Mouse (Mus musculus) right cerebral cortex, postnatal 36 days (tissue): ENCODE results near the gene Gm9573.

ENCODE experiments used
- DNase-seq, 2 experiments: peaks; one replicate each; pipeline ENCODE4 v3.0.0; 2022; ENCODE audit warnings: low spot score in 2 of 2, mixed read lengths in 1 of 2

Gene Gm9573

GRCm38 (mm10) chr17:35594456-35594855 is 32.0 kb downstream of the Gm9573 start:
- no peak for DNase-seq

DNA sequence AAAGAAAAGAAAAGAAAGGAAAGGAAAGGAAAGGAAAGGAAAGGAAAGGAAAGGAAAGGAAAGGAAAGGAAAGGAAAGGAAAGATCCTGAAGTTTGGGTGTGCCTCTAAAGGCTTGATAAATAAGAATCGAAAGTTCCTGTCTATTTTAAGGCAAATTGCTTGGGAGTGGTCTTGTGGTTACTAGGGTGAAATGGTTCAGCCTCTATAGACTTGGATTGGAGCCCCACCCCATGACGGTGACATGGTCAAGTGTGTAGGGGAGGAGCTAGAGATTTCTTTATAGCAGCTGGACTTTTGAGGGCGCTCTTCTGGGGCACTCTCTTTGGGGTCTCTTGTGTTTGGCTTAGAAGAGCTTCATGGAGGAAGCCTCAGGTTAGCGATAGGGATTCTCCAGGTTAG is 32.7 kb downstream of the Gm9573 start:
- DNase-seq = no peak

DNA sequence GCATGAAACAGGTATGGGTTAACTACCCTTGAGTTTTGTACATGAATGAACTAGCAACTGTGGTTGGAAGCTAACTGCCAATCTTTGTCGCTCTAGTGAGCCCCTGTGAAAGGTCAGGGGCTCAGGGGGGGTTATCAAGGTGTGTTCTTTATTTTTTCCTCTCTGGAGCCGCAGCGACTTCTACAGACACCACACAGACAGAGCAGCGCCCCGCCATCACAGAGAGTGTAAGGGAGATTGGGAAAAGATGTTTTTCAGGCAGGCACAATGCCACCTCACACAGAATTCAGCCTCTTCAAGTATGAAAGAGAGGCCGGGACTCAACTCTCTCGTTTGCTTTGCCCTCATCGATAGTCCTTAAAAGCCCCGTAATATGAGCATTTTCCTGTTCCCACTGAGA is 34.3 kb downstream of the Gm9573 start:
- DNase-seq = no peak

- DNase-seq = no peak
These were observed 34.7 kb downstream of the Gm9573 start for GRCm38 (mm10) chr17:35591731-35592130.

- no peak for DNase-seq
These were observed 35.2 kb downstream of the Gm9573 start for GRCm38 (mm10) chr17:35591219-35591578.

GRCm38 (mm10) chr17:35590410-35591218 is 35.8 kb downstream of the Gm9573 start:
- DNase-seq = peak; percentile 57 to 64

DNA sequence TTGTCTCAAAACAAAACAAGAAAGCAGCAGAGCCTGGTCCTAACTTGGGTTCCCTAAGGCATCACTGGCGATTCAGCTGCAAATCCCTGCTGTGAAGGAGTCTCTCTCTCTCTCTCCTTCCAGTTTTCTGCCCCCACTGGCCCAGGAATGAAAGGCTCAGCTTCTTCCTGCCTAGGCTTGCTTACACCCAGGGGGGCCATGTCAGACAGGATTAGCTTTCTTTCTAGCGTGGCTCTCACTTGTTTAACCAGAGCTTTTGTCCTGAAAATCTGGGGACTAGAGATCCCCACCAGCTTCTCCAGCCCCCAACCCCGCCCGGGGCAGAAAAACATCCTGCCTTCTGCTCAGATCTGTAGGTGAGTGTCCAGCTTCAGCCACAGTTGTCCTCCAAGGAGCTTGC is 38.0 kb downstream of the Gm9573 start:
- DNase-seq = no peak

GRCm38 (mm10) chr17:35587291-35587690 is 39.1 kb downstream of the Gm9573 start:
- no peak for DNase-seq

DNA sequence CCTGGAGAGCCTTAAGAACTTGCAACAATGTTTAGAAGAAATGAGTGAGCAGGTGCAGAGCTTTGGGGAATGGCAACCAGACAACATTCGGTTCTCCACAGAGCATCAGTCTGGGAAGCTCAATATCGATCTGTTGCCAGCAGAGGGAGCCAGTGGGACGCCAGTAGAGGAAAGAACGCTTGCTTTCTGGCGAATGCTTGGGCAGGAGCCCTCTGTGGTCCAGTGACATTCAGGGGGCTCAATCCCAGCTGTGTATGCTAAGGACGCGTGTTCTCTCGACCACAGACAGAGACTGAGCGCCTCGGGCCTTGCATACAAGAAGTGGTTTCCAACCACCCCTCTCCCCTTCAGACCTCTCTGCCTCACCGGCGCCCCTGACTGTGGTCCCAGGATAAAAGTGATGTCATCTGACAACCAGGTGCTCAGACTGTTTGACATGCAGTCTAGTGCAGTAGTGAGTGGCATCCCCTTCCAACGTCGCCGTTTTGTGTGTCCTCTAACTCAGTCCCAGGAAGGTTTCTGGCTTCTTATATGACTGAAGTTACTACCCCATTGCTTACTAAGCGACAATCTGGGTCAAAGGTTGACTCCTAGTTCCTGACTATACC is 42.0 kb downstream of the Gm9573 start:
- DNase-seq = peak; percentile 65 to 67

DNA sequence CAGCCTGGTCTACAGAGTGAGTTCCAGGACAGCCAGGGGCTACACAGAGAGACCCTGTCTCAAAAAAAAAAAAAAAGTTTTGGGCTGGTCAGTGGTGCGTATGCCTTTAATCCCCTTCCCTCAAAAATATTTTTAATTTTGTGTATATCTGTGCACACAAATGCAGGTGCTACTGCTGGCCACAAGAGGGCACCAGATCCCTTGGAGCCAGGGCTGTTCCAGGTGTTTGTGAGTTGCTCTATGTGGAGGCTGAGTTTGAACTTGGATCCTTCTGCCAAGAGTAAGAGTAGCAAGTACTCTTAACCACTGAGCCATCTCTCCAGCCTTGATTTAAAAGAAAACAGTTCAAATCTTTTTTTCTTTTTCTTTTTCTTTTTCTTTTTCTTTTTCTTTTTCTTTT is 43.5 kb downstream of the Gm9573 start:
- no peak for DNase-seq

GRCm38 (mm10) chr17:35578211-35578610 is 48.2 kb downstream of the Gm9573 start:
- DNase-seq = peak; percentile 52 to 66

GRCm38 (mm10) chr17:35571477-35571876 is 55.0 kb downstream of the Gm9573 start:
- DNase-seq = no peak

DNA sequence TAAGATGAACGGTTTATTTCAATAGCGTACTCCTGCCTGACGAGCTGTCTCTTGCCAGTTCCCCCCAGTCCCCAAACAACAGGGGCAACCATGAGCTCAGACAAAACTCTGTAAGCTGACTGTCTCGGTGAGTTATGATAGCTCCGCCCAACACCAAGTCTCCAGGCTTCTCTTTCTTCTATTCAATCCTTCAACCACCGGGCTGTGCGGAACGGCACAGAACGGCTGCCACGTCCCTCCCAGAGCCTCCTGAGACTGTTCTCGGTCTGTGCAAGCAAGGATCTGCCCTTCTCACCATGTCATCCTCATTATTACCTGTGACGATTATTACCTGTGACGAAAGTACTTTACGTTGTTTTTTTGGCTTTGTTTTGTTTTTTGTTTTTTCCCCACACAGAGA is 55.6 kb downstream of the Gm9573 start:
- DNase-seq = no peak

DNA sequence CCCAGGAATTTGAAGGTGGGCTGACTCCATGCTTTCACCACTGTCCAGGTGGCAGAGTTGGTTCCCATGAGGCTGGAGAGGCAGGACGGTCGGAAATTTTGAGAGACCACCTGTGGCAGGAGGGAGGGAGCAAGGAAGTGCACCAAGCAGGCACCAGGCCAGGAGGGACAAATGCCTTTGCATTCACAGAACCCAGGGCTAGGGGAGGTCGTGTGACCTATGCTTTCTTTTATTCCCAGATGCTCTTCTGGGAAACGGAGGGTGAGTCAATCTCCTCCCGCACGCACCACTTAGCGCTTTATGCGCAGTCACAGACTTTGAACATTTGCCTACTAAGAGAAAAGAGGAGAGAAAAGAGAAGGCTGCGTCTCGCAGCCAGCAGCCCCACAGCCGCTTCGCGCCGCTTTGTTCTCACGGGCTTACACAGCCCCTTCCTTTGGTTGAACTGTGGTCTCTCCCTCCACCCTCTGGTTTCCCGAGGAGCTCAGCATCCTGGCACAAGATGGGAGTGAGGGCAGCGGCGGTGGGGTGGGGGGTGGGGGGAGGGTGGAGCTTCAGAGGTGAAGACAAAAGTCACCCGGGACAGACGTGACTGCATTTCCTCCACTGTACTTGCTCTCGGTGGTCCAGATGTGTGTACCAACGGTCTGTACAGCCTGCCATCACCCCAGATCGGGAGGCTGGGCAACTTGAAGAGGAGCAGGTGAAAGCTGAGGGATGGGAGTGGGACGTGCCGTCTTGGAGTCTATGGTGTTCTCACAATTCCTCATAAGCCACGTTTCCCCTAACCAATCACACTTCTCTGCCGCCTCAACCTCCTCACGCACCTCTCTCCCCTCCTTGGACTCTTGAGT is 57.1 kb downstream of the Gm9573 start:
- no peak for DNase-seq
